Comparison of ENCODE assay signal across 9 mouse cellular contexts in genomic region chr6:72615561-72616375, GRCm38 (mm10). TPM values are rescaled to one million over a fixed set of nuclear protein-coding genes. Genes with fewer than 3 reads are reported as not detected.
A peak's percentile ranks its signal among the peaks of the same experiment; 100 is the strongest.
DNase-seq lines count a peak whose midpoint lies in the region; ATAC-seq and TF ChIP-seq lines count a peak whose summit lies in the region.
"Had no signal": no experiment of that assay in that cellular context is flagged by ENCODE, and none has a peak within 500 bp of the region (broad histone marks: within the 10 kb centered on the region; RNA-seq: fewer than 3 reads in every experiment).

No protein-coding gene starts in this region.

- peaks cover 37% of the 10 kb centered on the region for H3K36me3 ChIP-seq in heart, embryonic 13.5 days
- peaks cover 50% of the 10 kb centered on the region for H3K36me3 ChIP-seq in E14TG2a.4 (ENCODE audit: insufficient read depth, low read length)
- H3K36me3 ChIP-seq in limb, embryonic 14.5 days (ENCODE audit: control insufficient read depth, insufficient read depth, low read length), result peaks cover 29% of the 10 kb centered on the region
- peaks cover 19% of the 10 kb centered on the region for H3K36me3 ChIP-seq in spleen, adult 2 months (ENCODE audit: control insufficient read depth, insufficient read depth, low read length)

- no peak for DNase-seq in heart, adult 9 months (ENCODE audit: low spot score in 2 of 2)
- DNase-seq in limb, embryonic 14.5 days (ENCODE audit: low spot score), result no peak
- DNase-seq in spleen, adult 2 months (ENCODE audit: low read depth in 1 of 2, low spot score in 2 of 2), result no peak
- no peak for DNase-seq in urinary bladder, postnatal 25 days (ENCODE audit: low spot score)
- DNase-seq in left cerebral cortex, postnatal 36 days (ENCODE audit: low spot score in 2 of 2), result no peak

- peak overlapping the region; percentile 88 for H3K4me3 ChIP-seq in heart, embryonic 13.5 days
- H3K4me3 ChIP-seq in E14TG2a.4 (replicated peaks; ENCODE audit: low read length), result peak overlapping the region; percentile 96
- H3K4me3 ChIP-seq in limb, embryonic 14.5 days (replicated peaks; ENCODE audit: low read length), result peak overlapping the region; percentile 71
- H3K4me3 ChIP-seq in spleen, adult 2 months (ENCODE audit: extremely low read depth, insufficient read depth, insufficient read length), result peak overlapping the region; percentile 81

- H3K4me1 ChIP-seq in heart, embryonic 13.5 days, result peaks cover 34% of the 10 kb centered on the region
- H3K4me1 ChIP-seq in E14TG2a.4 (replicated peaks; ENCODE audit: low read depth, low read length), result peaks cover 47% of the 10 kb centered on the region
- H3K4me1 ChIP-seq in limb, embryonic 14.5 days (ENCODE audit: control insufficient read depth, insufficient read depth, low read length), result peaks cover 17% of the 10 kb centered on the region
- peaks cover 9% of the 10 kb centered on the region; the same call in 1 of the 2 replicates for H3K4me1 ChIP-seq in spleen, adult 2 months (ENCODE audit: control insufficient read depth, insufficient read depth, insufficient read length)

- H3K9ac ChIP-seq in heart, embryonic 13.5 days, result peak overlapping the region; percentile 89
- H3K9ac ChIP-seq in limb, embryonic 14.5 days (ENCODE audit: low read depth, low read length, severe bottlenecking), result peak overlapping the region; percentile 72

- no peak for TF ChIP-seq POLR2A in limb, embryonic 14.5 days (IDR thresholded peaks at IDR 0.05; ENCODE audit: borderline replicate concordance, extremely low read depth, insufficient read depth, insufficient read length)
- no peak for TF ChIP-seq POLR2A in spleen, adult 2 months (IDR thresholded peaks at IDR 0.05; ENCODE audit: low read depth, low read length)

- no peaks in the 10 kb centered on the region for H3K27me3 ChIP-seq in heart, embryonic 13.5 days (replicated peaks)
- no peaks in the 10 kb centered on the region for H3K27me3 ChIP-seq in E14TG2a.4 (ENCODE audit: insufficient read depth, low read length)
- no peaks in the 10 kb centered on the region for H3K27me3 ChIP-seq in limb, embryonic 14.5 days (ENCODE audit: control insufficient read depth, insufficient read depth, low read length)
- no peaks in the 10 kb centered on the region for H3K27me3 ChIP-seq in spleen, adult 2 months (ENCODE audit: control insufficient read depth, insufficient read depth, low read length)
- H3K27me3 ChIP-seq: Patski had no signal

- 17% methylated on average over 25 of the region's 25 CpGs for WGBS in heart, embryonic 13.5 days
- WGBS in limb, embryonic 14.5 days, result 27% methylated on average over 25 of the region's 25 CpGs
- 12% methylated on average over 25 of the region's 25 CpGs for WGBS in spleen, adult 2 months

- intact Hi-C loops in left cerebral cortex, postnatal 36 days (cut with DNase I), result loop anchor here (1.0 to 5.0 kb wide), 2 partner anchors 17 to 287 kb away; partner anchors contain the start of genes Elmod3 and Retsat

- no peak for ATAC-seq in heart, embryonic 13.5 days (ENCODE audit: extremely low read depth, insufficient number of reproducible peaks, low FRiP score, low TSS enrichment)
- ATAC-seq in erythroid progenitor cell, adult 5-6 weeks (replicated peaks; ENCODE audit: low FRiP score, poor library complexity, severe bottlenecking), result peak; percentile 21
- no peak for ATAC-seq in limb, embryonic 14.5 days (ENCODE audit: low FRiP score, low read depth)

- no peaks in the 10 kb centered on the region for H3K9me3 ChIP-seq in heart, embryonic 13.5 days
- no peaks in the 10 kb centered on the region for H3K9me3 ChIP-seq in E14TG2a.4 (ENCODE audit: low read length)
- no peaks in the 10 kb centered on the region for H3K9me3 ChIP-seq in limb, embryonic 14.5 days (ENCODE audit: control insufficient read depth, low read length)

- peak overlapping the region; percentile 99 for H3K4me2 ChIP-seq in heart, embryonic 13.5 days
- H3K4me2 ChIP-seq in limb, embryonic 14.5 days (replicated peaks; ENCODE audit: low read depth, low read length, severe bottlenecking), result peak overlapping the region; percentile 86

- H3K27ac ChIP-seq in heart, embryonic 13.5 days (replicated peaks), result peak overlapping the region; percentile 46
- no peak overlapping the region for H3K27ac ChIP-seq in limb, embryonic 14.5 days (replicated peaks; ENCODE audit: low read depth, low read length)
- peak overlapping the region; percentile 70 for H3K27ac ChIP-seq in spleen, adult 2 months (ENCODE audit: insufficient read depth, low read length)

- TF ChIP-seq CTCF in E14TG2a.4 (conservative IDR thresholded peaks at IDR 0.05; ENCODE audit: low read length), result no peak
- TF ChIP-seq CTCF in spleen, adult 2 months (IDR thresholded peaks at IDR 0.05; ENCODE audit: extremely low read depth, insufficient read depth, insufficient read length, insufficient replicate concordance), result no peak

RNA-seq across cellular contexts. Expression of gene Tgoln1, which starts 1.0 kb away (rescaled TPM):
- 21.5 and 24.0 TPM in 2 replicates for polyA plus RNA-seq in heart, embryonic 13.5 days (2015; fragmentation: Nextera tagmentation; extraction: Ambion mirVana)
- total RNA-seq in erythroid progenitor cell, adult 5-6 weeks (2015; ENCODE audit: low replicate concordance), result 14.7 and 28.5 TPM in 2 replicates
- 21.9 and 23.5 TPM in 2 replicates for total RNA-seq in erythroid progenitor cell, adult 5-6 weeks (2017; ENCODE audit: low replicate concordance)
- 19.4 and 19.9 TPM in 2 replicates for polyA plus RNA-seq in limb, embryonic 14.5 days (2012; rRNA removed)
- 27.6 and 28.1 TPM in 2 replicates for polyA plus RNA-seq in limb, embryonic 14.5 days (2014; fragmentation: Nextera tagmentation; extraction: Ambion mirVana)
- 14.9 and 15.8 TPM in 2 replicates for polyA plus RNA-seq in spleen, adult 2 months (2012; rRNA removed)
- total RNA-seq in left cerebral cortex, postnatal 36 days (2021), result 10 to 100 TPM; 89.0 to 89.3 TPM

RNA-seq across cellular contexts. Expression of gene Retsat, which starts 17.5 kb away (rescaled TPM):
- polyA plus RNA-seq in heart, embryonic 13.5 days (2015; fragmentation: Nextera tagmentation; extraction: Ambion mirVana), result 18.3 and 20.1 TPM in 2 replicates
- total RNA-seq in erythroid progenitor cell, adult 5-6 weeks (2015; ENCODE audit: low replicate concordance), result 3.4 and 13.0 TPM in 2 replicates
- 1.4 and 1.5 TPM in 2 replicates for total RNA-seq in erythroid progenitor cell, adult 5-6 weeks (2017; ENCODE audit: low replicate concordance)
- 8.8 and 10.7 TPM in 2 replicates for polyA plus RNA-seq in limb, embryonic 14.5 days (2012; rRNA removed)
- 16.1 and 19.0 TPM in 2 replicates for polyA plus RNA-seq in limb, embryonic 14.5 days (2014; fragmentation: Nextera tagmentation; extraction: Ambion mirVana)
- polyA plus RNA-seq in spleen, adult 2 months (2012; rRNA removed), result 5.5 and 5.9 TPM in 2 replicates
- total RNA-seq in left cerebral cortex, postnatal 36 days (2021), result 10 to 100 TPM; 52.2 to 53.9 TPM

RNA-seq across cellular contexts. Expression of gene Elmod3, which starts 17.6 kb away (rescaled TPM):
- 10.6 and 11.8 TPM in 2 replicates for polyA plus RNA-seq in heart, embryonic 13.5 days (2015; fragmentation: Nextera tagmentation; extraction: Ambion mirVana)
- 5.0 and 5.9 TPM in 2 replicates for total RNA-seq in erythroid progenitor cell, adult 5-6 weeks (2015; ENCODE audit: low replicate concordance)
- 0.13 and 2.5 TPM in 2 replicates for total RNA-seq in erythroid progenitor cell, adult 5-6 weeks (2017; ENCODE audit: low replicate concordance)
- polyA plus RNA-seq in limb, embryonic 14.5 days (2012; rRNA removed), result 13.7 and 18.6 TPM in 2 replicates
- 19.4 and 20.3 TPM in 2 replicates for polyA plus RNA-seq in limb, embryonic 14.5 days (2014; fragmentation: Nextera tagmentation; extraction: Ambion mirVana)
- polyA plus RNA-seq in spleen, adult 2 months (2012; rRNA removed), result 12.2 and 12.9 TPM in 2 replicates
- 10 to 100 TPM; 19.7 to 19.9 TPM for total RNA-seq in left cerebral cortex, postnatal 36 days (2021)
